Mouse (Mus musculus) right cerebral cortex, postnatal 4 days (tissue): ENCODE results near the gene Ceacam19.

Experiments used
- DNase-seq: peaks from one replicate; pipeline ENCODE4 v3.0.0-alpha.2; 2022

Ceacam19 gene

GRCm38 (mm10) chr7:19836843-19837242 is 50.9 kb downstream of the Ceacam19 start:
- DNase-seq, result no peak

DNA sequence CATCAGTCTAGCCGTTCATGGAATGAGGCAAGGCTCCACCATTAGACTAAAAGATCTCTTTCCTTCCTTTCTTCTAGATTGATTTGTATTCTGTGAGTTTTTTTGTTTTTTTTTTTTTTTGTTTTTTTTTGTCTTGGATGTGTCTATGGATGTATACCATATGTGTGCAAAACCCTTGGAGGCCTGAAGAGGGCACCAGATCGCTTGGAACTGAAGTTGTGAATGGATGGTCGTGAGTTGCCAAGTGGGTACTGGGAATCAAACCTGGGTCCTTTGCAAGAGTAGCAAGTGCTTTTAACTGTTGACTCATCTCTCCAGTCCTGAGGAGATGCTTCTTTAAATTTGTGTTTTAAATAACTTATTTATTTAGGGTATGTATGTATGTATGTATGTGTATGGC is 53.7 kb downstream of the Ceacam19 start:
- DNase-seq, result no peak

DNA sequence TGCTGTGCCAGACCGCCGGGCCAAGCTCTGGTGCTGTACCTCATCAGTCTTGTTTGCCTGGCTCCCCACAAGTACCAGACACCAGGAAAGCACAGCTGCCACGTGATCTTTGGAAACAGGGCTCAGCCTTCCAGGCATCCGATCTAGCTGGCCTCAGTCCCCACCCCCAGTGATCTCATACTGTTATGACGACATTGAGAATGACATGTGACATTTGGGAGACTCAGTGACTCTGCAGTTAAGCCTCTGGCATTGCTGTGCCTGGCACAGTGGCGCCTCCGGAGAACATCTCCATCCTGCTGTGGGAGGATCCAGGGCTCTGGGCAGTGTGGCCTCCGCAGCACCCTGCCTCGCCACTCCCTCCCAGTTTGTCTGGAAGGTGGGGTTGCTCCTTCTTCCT is 55.9 kb downstream of the Ceacam19 start:
- no peak for DNase-seq

GRCm38 (mm10) chr7:19830682-19831156 is 57.0 kb downstream of the Ceacam19 start:
- no peak for DNase-seq

DNA sequence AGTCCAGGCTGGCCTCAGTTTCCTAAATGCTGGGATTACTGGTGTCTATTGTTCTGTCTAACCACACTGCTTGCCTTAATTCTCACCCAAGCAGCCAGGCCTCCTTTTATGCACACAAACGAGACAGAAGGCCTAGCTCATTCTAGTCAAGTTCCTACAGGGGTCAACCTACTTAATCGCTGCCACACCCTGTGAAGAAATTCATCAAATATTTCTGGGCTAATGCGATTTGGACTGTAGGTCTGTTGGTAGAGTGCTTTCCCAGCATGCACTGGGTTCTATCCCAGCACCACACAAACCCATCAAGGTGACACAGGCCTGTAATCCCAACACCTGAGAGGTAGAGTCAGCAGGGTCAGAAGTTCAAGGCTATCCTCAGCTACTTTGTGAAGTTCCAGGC is 58.1 kb downstream of the Ceacam19 start:
- DNase-seq, result no peak

GRCm38 (mm10) chr7:19826756-19827155 is 61.0 kb downstream of the Ceacam19 start:
- DNase-seq, result no peak
